Mouse (Mus musculus) adrenal gland, adult 2 months (tissue): ENCODE data around the gene Iqcj. TPM values are rescaled to one million over a fixed set of nuclear protein-coding genes. Genes with fewer than 3 reads are reported as not detected.
"Not testable (repeated sequence)": the region's sequence is repeated elsewhere in the genome, so short reads cannot be mapped to it uniquely, and the experiment has no call there.

ENCODE experiments used
- DNase-seq: peaks from one replicate; pipeline ENCODE4 v3.0.0; 2021
- polyA plus RNA-seq: library from polyadenylated mRNA; depleted of rRNA; stranded (reverse); fragments of >200 nt; gene quantifications from 2 replicates; pipeline ENCODE4 v1.2.3, GENCODE M21; 2012; rRNA removed
- total RNA-seq, 2 experiments: library from RNA; stranded (reverse); gene quantifications; 2 replicates each; pipeline ENCODE4 v1.2.3; 2021

The Iqcj gene
- total and polyA plus RNA-seq, 3 experiments = not detected

DNA sequence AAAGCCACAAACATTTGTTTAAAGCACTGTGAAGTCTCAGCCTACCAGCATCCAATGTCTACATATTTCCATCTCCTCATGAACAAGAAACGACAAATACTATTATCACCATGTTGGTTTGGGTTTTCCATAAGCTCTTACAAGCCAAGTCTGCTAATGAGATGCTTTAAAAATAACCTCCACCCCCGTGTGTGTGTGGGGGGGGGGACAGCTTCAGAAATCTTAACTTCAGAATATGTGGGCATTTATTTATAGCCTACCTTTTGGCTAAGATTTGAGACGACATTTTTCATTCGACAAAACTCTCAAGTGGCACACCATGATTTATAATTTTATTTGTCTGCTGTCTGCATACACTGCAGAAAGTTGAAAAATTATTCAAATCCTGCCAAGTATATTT is 185.4 kb downstream of the Iqcj start:
- no peak for DNase-seq

DNA sequence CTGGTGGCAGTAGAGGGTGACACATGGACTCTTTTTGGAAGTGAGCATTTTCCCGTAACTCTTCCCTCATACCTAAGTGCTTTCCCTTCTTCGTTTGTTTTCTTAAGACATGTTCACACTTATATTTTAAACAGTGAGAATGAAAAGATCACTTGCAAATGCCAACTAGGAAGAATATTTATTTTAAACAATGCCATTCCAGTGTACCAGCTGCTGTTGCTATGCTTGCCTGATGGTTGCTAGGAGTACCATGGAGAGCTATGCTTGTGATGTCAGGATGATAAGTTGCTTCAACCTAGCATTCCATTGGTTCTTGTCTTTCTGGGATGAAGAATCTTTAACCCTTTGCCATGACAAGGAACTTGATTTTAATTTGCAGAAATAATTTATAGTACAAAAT is 193.0 kb downstream of the Iqcj start:
- no peak for DNase-seq

DNA sequence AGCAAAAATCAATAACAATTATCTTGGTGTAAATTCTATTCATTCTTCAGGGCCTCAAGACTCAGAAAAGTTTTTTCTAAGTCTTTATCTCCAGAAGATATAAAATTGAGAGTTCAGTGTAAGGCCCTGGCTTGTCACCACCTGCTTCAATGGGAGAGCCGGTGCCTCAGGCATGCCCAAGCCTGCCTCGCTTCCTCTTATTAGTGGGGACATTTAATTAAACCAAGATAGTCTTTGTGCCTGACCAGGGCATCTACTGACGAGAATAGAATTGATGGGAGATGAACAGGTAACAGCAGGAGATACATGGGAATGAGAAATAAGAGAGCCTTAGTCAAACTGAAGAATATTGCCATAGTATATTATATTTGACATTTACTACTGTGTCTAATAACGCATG is 200.1 kb downstream of the Iqcj start:
- no peak for DNase-seq

DNA sequence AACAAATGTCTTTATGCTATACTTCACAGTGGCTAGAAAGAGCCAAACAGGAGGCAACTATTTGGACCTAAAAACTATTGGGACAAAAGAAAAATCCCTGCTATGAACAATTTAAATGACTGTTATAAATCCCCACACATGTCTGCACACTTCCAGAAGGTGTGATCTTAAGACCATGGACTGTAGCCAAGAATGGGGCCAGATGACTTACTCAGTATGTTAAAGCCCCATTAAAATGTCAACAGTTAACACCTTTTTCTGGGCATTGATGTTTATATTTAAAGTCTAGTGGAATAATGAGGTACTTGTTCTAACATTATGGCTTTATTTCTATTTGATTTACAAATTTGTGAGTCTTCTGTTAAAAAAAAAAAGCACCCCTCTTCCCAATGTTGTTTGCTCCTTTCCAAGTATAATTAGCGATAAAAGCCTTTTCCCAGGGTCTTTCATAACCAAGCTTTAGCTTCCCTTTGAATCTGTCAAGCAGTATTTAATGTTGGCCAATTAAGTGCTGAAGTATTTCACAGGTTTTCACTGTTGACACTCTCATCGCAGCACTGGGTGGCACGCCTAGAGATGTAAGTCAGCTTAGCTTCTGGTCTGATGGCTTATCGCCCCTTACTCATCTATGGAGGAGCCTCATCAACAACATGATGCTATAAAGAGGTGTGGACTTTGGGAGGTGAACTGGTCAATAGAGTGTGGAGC is 204.9 kb downstream of the Iqcj start:
- no peak for DNase-seq

DNA sequence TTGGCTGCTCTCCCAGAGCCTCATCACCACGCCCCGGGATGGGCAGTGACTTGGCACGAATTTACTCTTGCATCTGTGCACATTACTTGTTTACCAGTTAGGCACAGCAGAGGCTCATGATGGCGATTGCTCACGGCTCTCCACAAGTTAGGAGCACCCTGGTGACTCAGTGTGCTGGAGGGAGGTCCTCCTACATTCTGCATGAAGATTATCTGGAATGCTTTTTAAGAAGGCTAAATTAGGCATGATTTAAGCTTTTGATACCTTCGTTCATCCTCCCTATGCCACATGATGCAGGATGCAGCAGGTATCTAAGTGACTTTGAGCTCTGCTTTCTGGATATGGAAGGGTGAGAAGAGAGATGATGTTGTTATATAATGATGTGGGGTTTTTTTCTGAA is 207.5 kb downstream of the Iqcj start:
- not testable (repeated sequence) for DNase-seq

DNA sequence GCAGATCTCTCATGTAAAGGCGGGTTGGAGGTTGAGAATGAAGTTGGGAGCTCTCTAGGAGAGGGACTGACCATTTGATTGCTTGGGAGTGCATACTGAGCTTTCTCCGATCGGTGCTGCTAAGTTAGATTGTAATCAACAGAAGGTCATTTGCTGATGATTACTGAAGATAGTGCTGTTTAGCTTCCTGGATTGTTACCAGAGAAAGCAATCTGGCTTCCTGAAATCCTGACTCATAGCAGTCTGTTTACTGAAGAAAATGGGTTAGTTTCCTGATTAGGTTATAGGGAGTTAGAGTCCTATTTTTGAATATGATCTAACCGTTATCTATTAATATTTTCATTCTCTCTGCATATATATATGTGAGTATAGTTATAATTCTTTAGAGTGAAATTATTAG is 209.3 kb downstream of the Iqcj start:
- DNase-seq = no peak

DNA sequence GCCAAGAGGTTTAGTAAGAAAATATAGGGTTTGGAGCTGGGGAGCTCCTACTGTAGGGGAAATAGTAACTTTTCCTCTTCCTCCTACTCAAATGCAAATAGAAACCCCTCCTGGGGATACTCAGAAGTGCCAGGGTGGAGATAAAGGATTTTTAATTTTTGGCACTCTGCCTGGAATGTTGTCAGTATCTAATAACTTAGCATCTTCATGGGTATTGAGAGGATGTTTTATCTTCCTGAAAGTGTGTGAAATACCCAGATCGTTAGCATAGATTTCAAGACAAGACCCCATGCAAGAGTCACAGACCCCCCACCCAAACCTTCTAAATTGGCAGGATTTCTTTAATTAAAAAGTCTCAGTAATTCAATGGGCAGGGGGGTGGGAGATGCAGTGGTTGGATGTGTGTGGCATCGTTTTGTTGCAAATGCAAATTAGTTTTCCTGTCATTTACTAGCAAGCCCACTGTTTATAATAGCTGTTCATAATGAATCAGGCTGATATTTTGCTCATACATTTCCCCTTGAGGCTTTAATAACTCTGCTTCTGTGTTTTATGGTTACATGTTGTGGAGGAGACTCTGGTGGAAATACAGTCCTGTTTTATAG is 213.2 kb downstream of the Iqcj start:
- no peak for DNase-seq

Other genes with a start within 250 kb of the Iqcj start
- not detected for gene Iqschfp, start within 50 bp of the Iqcj start, total RNA-seq
- gene Iqschfp, start within 50 bp of the Iqcj start, polyA plus RNA-seq = not detected in 2 replicates
- gene Schip1, start 172.6 kb downstream of the Iqcj start, total RNA-seq = 10 to 100 TPM in 1 of 2 experiments, 1 to 10 TPM in 1; 7.2 to 10.5 TPM
- 3.8 and 5.1 TPM in 2 replicates for gene Schip1, start 172.6 kb downstream of the Iqcj start, polyA plus RNA-seq